14 mouse cellular contexts compared by ENCODE assay signal in genomic region chr17:46010462-46010861, GRCm38 (mm10).
"Had no signal": no experiment of that assay in that cellular context is flagged by ENCODE, and none has a peak within 500 bp of the region (broad histone marks: within the 10 kb centered on the region; RNA-seq: fewer than 3 reads in every experiment).

No protein-coding gene starts in this region.

- H3K4me3 ChIP-seq: kidney, embryonic 15.5 days; left cerebral cortex, adult 2 months; limb, embryonic 15.5 days; liver, embryonic 13.5 days; midbrain, embryonic 10.5 days; myocyte; neural tube, embryonic 15.5 days had no signal

- H3K9ac ChIP-seq: kidney, embryonic 15.5 days; limb, embryonic 15.5 days; liver, embryonic 13.5 days; neural tube, embryonic 15.5 days had no signal

- H3K4me2 ChIP-seq: kidney, embryonic 15.5 days; limb, embryonic 15.5 days; liver, embryonic 13.5 days; neural tube, embryonic 15.5 days had no signal

- DNase-seq: kidney, postnatal 14 days; liver, embryonic 13.5 days; lung, adult 18-20 months; midbrain, embryonic 14.5 days; right cerebral cortex, adult 18-20 months; right cerebral cortex, postnatal 25 days; thymus, postnatal 4 days had no signal

- H3K27ac ChIP-seq: kidney, embryonic 15.5 days; left cerebral cortex, adult 2 months; limb, embryonic 15.5 days; liver, embryonic 13.5 days; midbrain, embryonic 10.5 days; neural tube, embryonic 15.5 days; stomach, postnatal 0 days had no signal

- H3K4me1 ChIP-seq: limb, embryonic 15.5 days; neural tube, embryonic 15.5 days had no signal

- H3K27me3 ChIP-seq: kidney, embryonic 15.5 days; limb, embryonic 15.5 days; liver, embryonic 13.5 days; neural tube, embryonic 15.5 days had no signal

- H3K9me3 ChIP-seq: kidney, embryonic 15.5 days; limb, embryonic 15.5 days; liver, embryonic 13.5 days; midbrain, embryonic 10.5 days; neural tube, embryonic 15.5 days had no signal
